Mouse (Mus musculus): ENCODE data around the gene Crybg1.

DNA sequence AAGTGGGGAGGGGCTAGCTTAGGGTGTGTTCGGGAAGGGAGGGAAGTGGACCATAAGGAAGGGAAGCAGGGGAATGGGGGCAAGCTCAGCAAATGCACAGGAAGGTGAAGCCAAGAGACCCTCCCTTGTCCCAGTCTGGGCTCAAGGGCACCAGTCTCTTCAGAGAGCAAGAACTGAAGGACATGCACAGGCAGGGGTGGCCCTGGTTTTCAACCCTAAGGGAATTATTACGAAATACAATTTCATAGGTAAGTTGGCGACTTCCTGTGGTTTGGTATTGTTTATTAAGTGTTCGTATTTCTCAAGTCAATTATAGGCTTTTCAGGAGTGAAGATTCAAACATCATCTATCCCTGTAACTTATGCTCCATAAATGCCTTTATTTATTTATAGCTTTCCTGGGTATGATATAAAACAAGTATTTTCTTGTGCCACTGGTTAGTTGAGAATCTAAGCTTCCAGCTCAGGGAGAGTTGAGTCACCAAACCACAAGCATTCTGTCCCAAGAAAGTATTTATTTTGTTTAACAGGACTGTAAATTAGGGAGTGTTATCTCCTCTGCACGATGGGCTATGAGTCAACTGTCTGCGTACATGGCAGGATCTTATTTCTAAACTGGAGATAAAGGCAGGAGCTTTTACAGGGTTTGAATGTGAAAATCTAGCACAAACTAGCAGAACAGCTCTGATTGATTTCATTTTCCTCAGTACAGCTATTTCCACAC is 69.7 kb downstream of the Crybg1 start:
- TF ChIP-seq MAFK (IDR thresholded peaks at IDR 0.05; ENCODE audit: insufficient read depth, low read depth, low read length): no peak
- TF ChIP-seq ZC3H11A (IDR thresholded peaks at IDR 0.05; ENCODE audit: borderline replicate concordance, low read depth, low read length): no peak
